In the genomic region with DNA sequence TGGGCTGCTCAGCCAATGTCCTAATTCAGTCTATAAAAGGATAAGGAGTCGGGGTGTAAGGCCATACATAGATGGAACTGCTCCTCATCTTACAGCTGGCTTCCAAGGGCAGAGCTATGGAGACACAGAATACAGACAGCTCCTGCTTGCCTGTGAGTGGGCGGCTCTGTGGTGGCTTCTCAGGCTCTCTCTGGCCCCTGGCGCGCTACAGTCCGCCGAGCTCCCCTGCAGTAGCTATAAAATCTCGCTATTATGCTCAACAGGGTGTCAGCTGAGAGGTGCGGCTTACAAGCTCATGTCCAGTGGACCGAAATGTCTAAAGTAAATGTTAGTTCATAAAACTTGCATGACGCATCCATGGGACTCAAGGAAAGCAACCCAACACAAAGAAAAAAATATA, we compare ENCODE assay signal across 25 mouse cellular contexts.
"Had no signal": no experiment of that assay in that cellular context is flagged by ENCODE, and none has a peak within 500 bp of the region (broad histone marks: within the 10 kb centered on the region; RNA-seq: fewer than 3 reads in every experiment).

No protein-coding gene starts in this region.

- H3K36me3 ChIP-seq: heart, embryonic 10.5 days; heart, embryonic 12.5 days; hindbrain, embryonic 10.5 days; hindbrain, embryonic 12.5 days; intestine, embryonic 15.5 days; limb, embryonic 10.5 days; limb, embryonic 12.5 days; liver, embryonic 13.5 days; liver, embryonic 15.5 days had no signal

- H3K4me1 ChIP-seq: hindbrain, embryonic 10.5 days; liver, embryonic 13.5 days had no signal

- H3K27ac ChIP-seq: gastrocnemius, adult 2 months; heart, embryonic 10.5 days; hindbrain, embryonic 10.5 days; hindbrain, embryonic 12.5 days; hindbrain, embryonic 14.5 days; intestine, embryonic 15.5 days; layer of hippocampus, adult 2 months; left cerebral cortex, adult 2 months; limb, embryonic 10.5 days; limb, embryonic 12.5 days; liver, embryonic 13.5 days; liver, embryonic 15.5 days had no signal

- H3K4me2 ChIP-seq: heart, embryonic 12.5 days; hindbrain, embryonic 12.5 days; hindbrain, embryonic 14.5 days; intestine, embryonic 15.5 days; limb, embryonic 12.5 days; liver, embryonic 11.5 days; liver, embryonic 13.5 days; liver, embryonic 15.5 days had no signal

- H3K4me3 ChIP-seq: gastrocnemius, adult 2 months; heart, embryonic 10.5 days; heart, embryonic 12.5 days; hindbrain, embryonic 10.5 days; hindbrain, embryonic 12.5 days; intestine, embryonic 15.5 days; layer of hippocampus, adult 2 months; left cerebral cortex, adult 2 months; limb, embryonic 10.5 days; limb, embryonic 12.5 days; liver, embryonic 13.5 days; liver, embryonic 15.5 days had no signal

- DNase-seq: gastrocnemius, adult 2 months; gastrocnemius, postnatal 10 days; gastrocnemius, postnatal 25 days; heart, adult 18-20 months; heart, postnatal 10 days; heart, postnatal 4 days; kidney, adult 18-20 months; kidney, adult 9 months; liver; liver, embryonic 13.5 days had no signal

- ATAC-seq: hindbrain, embryonic 16.5 days; inflammation-experienced regulatory T-cells, adult 6 months; intestine, embryonic 15.5 days; intestine, postnatal 0 days had no signal

- H3K9me3 ChIP-seq: heart, embryonic 10.5 days; hindbrain, embryonic 10.5 days; hindbrain, embryonic 12.5 days; intestine, embryonic 15.5 days; limb, embryonic 10.5 days; limb, embryonic 12.5 days; liver, embryonic 13.5 days; liver, embryonic 15.5 days had no signal

- H3K27me3 ChIP-seq: heart, embryonic 12.5 days; hindbrain, embryonic 12.5 days; intestine, embryonic 15.5 days; limb, embryonic 12.5 days; liver, embryonic 13.5 days; liver, embryonic 15.5 days had no signal

- H3K9ac ChIP-seq: heart, embryonic 12.5 days; hindbrain, embryonic 12.5 days; hindbrain, embryonic 14.5 days; intestine, embryonic 15.5 days; limb, embryonic 12.5 days; liver, embryonic 13.5 days; liver, embryonic 15.5 days had no signal
